Mouse (Mus musculus): ENCODE measurements around the gene Dhx16. TPM values are rescaled to one million over a fixed set of nuclear protein-coding genes. Genes with fewer than 3 reads are reported as not detected.

The Dhx16 gene
- total RNA-seq, 1 experiment from 2014 or later = 67.7 TPM

DNA sequence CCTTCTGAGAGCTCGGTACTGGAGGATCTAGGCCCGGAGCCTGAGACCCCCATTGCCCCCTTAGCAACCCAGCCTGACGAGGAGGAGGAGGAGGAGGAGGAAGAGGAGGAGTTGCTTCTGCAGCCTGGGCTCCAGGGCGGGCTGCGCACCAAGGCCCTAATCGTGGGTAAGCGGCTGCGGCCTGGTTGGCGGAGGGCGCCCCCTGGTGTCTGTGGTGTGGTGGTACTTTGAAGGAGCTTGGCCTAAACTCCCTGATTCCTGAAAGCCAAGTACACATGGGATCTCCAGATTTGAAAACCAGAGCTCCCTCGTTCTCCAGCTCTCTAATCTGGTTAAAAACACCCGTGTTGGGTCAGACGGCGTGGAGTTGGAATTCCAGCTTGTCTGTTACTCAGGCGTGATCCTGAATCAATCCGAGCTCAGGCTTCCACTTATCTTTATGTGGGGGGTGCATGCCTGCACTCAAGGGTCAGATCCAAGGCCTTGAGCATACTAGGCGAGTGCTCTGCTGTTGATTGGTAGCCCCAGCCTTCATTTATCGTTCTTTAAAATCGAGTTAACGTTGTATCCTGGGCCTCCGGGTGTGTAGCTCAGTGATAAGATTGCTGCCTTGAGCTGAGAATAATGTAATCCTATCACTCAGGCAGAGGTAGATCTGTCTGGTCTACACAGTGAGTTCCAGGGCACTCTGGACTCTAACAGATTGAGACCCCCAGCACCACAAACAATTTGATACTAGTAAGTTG, 5.7 kb upstream of the Dhx16 start:
- peak; percentile 63 for ATAC-seq (replicated peaks; ENCODE audit: insufficient number of reproducible peaks, low FRiP score, low TSS enrichment, poor library complexity, severe bottlenecking)

DNA sequence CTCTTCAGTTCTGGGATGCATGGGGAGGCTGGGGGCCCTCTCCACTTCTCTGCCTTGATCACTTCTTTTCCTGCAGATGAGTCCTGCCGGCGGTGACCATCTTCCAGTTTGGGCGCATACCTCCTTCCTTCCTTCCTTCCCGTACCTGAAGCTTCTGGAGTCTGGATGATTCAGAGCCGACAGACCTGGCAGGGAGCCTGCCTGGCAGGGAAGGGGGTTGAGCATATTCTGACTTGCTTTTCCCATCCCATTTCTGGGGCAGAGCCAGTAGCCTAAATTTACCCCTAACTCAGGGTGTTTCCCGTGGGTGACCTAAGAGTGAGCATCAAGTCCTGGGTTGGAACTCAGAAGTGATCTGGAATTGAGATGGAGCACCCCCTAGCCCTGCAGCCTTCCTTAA, 4.9 kb upstream of the Dhx16 start:
- ATAC-seq (replicated peaks; ENCODE audit: insufficient number of reproducible peaks, low FRiP score, low TSS enrichment, poor library complexity, severe bottlenecking) = no peak

DNA sequence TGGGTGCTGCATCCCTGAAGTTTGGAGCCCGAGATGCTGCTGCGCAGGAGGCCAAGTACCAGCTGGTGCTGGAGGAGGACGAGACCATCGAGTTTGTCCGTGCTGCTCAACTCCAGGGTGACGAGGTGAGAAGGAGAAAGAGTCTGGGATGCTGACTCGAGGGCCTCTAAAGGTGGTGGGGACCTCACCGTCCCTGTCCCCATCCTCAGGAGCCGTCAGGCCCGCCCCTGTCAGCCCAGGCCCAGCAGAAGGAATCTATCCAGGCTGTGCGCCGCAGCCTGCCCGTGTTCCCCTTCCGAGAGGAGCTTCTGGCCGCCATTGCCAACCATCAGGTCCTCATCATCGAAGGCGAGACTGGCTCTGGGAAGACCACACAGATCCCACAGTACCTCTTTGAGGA, 3.3 kb downstream of the Dhx16 start:
- no peak for ATAC-seq (replicated peaks; ENCODE audit: insufficient number of reproducible peaks, low FRiP score, low TSS enrichment, poor library complexity, severe bottlenecking)

DNA sequence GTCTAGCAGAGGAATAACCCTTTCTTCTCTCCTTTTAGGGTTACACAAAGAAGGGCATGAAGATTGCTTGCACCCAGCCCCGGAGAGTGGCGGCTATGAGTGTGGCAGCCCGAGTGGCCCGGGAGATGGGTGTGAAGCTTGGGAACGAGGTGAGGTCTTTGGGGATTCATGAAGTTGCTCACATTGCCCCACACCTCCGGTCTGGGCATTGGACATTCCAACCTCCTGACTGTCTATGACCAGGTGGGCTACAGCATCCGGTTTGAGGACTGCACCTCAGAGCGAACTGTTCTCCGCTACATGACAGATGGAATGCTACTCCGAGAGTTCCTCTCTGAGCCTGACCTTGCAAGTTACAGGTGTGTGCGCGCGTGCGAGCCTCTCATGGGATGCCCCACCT, 4.2 kb downstream of the Dhx16 start:
- ATAC-seq (replicated peaks; ENCODE audit: insufficient number of reproducible peaks, low FRiP score, low TSS enrichment, poor library complexity, severe bottlenecking) = no peak

DNA sequence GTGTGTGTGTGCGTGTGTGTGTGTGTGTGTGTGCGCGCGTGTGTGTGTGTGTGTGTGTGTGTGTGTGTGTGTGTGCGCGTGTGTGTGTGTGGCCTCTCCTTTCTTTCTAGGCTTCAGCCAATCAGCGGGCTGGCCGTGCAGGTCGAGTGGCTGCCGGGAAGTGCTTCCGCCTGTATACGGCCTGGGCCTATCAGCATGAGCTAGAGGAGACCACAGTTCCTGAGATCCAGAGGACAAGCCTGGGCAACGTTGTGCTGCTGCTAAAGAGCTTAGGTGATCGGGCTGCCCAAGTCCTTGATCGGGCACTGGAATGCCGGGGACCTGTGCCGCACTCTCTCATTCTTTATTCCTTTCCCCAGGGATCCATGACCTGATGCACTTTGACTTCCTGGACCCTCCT, 8.1 kb downstream of the Dhx16 start:
- ATAC-seq (replicated peaks; ENCODE audit: insufficient number of reproducible peaks, low FRiP score, low TSS enrichment, poor library complexity, severe bottlenecking) = no peak

DNA sequence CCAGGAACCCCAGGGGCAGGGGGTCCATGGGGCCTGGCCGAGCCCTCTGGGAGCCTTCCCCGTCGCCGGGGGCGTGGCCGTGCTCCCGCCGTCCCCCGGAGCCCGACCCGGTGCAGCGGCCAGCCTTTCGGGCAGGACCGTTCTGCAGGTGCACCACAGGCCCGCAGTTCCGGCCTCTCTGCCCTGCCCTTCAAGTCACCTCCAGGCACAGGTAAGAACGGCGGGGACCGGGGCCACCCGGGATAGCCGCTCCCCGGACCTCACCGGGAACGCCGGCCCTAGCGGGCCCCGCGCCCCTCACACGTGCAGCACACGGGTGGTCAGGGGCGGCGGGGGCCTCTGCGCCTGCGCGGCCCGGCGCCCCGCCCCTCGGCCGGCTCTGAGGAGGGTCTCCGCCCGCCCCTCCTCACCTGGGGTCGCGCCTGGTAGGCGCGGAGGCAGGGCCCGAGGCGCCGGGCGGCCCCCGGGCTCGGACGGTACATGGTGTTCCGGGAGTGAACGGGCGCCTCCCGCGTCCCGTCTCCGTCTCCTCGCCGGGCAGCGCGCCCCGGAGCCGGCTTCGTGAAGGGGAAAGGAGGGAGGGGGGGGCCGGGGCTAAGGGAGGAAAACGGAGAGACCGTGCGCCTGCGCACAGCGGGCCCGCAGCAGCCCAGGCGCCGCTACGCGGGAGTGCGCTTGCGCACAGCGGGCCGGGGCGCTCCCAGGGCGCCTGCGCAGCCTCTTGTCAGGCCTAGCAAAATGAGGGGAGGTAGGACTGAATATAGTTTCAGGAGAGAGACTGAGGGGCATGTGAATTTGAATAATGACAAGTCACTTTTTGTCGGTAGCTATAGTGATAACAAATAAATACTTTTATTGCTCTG, 17.4 kb downstream of the Dhx16 start, which contains the start of gene 2310061I04Rik:
Gene 2310061I04Rik (minus strand): TSS at position 651 of the 863 bp plus-strand sequence.
- peak; percentile 34; the same call in 1 of the 2 replicates for ATAC-seq (replicated peaks; ENCODE audit: insufficient number of reproducible peaks, low FRiP score, low TSS enrichment, poor library complexity, severe bottlenecking)

DNA sequence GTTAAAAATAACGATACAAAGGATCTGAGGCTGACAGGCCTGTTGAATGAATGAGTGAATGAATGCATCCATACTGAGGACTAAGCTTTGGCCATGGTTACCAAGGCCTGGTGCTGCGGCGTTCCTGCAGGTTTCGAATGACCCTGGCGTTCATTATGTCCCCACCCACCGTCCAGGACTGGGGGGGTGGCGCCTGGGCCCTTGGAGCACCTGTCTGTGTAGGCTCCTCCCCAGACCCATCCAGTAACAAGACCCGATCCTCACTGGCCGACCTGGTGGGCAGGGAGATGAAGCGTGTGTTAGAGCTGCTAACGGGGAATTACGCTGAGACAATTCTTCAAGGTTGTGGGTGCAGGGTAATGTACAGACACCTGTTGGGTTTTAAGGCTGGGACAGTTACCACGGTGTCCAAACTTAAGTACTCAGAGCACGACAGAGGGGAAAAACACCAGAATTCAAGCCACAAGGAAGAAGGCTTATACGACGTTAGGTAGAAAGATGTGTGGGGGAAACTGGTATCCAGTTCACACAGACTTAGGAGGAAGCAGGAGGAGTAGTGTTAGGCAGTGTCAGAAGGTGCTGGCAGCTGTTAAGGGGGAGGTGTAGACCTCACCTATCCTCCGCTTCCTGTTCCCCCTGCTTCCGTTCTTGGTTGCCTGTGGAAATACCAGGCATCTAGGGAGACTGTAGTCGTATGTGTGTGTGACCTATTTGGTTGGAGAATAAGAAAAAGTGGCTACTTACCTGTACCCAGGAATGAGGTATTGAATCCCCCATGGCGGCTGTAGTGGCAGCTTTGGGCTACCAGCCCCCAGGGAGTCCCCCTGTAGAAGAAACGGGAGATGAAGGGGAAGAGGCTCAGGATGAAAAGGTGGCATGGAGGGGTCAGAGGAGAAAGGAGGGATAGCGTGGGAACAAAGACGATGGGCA, 18.3 kb downstream of the Dhx16 start:
- ATAC-seq (replicated peaks; ENCODE audit: insufficient number of reproducible peaks, low FRiP score, low TSS enrichment, poor library complexity, severe bottlenecking) = no peak

DNA sequence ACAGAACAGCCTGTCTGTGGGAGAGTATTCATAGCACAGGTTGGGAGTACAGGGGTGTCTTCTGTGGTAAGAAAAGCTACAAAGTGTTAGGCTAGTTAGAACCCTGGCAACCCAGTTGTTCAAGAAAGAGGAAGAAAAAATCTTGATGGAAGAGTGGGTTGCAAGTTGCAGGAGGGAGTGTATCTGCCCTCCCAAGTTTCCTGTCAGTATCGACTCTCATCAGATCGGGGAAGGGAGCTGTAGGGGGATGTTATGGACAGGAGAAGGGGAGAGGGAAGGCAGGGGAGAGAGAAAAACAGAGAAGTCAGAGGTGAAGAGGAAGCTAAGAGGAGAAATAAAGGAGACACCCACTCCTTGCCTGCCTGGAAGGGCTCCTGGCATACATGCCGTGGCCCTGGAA, 21.0 kb downstream of the Dhx16 start:
- ATAC-seq (replicated peaks; ENCODE audit: insufficient number of reproducible peaks, low FRiP score, low TSS enrichment, poor library complexity, severe bottlenecking) = no peak

DNA sequence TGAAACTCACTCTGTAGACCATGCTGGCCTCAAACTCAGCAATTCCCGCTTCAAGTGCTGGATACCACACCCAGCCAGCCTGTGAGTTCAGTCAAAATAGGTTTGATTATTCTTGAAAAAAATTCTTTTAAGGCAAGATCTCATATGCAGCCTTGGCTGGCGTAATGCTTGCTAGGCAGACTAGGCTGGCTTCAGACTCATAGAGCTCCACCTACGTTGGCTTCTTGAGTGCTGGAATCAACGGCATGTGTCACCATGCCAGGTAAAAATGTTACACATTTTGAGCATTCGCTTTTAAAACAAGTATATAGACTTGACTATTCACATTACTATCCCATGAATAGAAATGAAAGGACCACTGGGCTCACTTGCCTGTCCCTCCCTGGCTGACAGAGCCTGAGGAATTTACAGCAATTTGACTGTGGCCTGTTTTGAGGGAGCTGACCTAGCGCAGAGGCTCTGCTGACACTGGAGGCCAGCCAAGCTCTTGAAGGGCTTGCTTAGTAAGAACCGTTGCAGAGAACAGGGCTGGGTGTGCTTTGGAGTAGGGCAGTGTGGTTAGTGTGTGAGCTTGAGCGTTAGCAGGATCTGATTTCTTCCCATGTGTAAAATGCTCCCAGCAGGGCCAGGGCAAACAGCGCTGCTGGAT, 23.8 kb downstream of the Dhx16 start:
- ATAC-seq (replicated peaks; ENCODE audit: insufficient number of reproducible peaks, low FRiP score, low TSS enrichment, poor library complexity, severe bottlenecking) = no peak

DNA sequence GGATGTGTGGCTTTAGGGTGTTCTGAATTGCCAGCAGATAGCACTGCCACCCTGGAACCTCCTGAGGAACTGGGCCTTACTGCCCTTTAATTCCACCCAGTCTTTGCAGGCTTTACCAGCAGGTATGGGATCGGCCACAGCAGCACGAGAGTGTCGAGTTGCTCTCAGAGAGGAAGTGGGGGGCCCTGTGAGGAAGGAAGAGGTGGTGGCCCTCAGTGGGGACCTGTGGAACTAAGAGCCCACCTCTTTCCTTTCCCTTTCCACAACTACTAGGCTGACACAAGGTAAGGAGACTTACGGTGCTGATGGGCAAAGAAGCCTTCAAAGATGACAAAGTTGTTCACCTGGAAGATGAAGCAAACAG, 24.4 kb downstream of the Dhx16 start:
- ATAC-seq (replicated peaks; ENCODE audit: insufficient number of reproducible peaks, low FRiP score, low TSS enrichment, poor library complexity, severe bottlenecking) = no peak

DNA sequence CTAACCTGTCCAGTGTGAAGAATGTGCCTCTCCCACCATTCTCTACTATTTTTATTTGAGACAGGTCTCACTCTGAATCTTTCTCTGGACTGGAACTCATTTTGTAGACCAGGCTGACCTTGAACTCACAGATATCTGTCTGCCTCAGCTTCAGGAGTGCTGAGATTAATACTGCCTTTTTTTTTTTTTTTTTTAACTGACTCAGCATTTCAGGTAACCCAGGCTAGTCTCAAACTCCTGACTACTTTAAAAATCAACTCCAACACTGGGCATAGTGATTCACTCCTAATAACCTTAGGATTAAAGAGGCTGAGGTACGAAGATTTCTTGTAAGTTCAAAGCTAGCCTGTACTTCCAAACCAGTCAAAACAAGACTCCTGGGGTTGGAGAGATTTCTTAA, 26.0 kb downstream of the Dhx16 start:
- ATAC-seq (replicated peaks; ENCODE audit: insufficient number of reproducible peaks, low FRiP score, low TSS enrichment, poor library complexity, severe bottlenecking) = no peak

DNA sequence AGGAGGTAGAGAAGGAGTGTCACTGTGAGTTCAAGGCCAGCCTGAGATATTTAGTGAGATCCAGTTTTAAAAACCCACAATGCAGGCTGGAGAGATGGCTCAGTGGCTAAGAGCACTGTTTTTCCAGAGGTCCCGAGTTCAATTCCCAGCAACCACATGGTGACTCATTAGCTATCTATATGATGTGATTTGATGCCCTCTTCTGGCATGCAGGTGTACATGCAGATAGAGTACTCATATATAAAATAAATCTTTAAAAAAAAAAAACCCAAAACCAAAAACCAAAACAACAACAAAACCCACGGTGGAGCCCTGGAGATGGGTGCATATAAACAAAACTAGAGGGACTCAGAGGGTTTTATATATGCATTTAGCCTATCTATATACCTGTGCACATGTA, 28.0 kb downstream of the Dhx16 start:
- no peak for ATAC-seq (replicated peaks; ENCODE audit: insufficient number of reproducible peaks, low FRiP score, low TSS enrichment, poor library complexity, severe bottlenecking)

DNA sequence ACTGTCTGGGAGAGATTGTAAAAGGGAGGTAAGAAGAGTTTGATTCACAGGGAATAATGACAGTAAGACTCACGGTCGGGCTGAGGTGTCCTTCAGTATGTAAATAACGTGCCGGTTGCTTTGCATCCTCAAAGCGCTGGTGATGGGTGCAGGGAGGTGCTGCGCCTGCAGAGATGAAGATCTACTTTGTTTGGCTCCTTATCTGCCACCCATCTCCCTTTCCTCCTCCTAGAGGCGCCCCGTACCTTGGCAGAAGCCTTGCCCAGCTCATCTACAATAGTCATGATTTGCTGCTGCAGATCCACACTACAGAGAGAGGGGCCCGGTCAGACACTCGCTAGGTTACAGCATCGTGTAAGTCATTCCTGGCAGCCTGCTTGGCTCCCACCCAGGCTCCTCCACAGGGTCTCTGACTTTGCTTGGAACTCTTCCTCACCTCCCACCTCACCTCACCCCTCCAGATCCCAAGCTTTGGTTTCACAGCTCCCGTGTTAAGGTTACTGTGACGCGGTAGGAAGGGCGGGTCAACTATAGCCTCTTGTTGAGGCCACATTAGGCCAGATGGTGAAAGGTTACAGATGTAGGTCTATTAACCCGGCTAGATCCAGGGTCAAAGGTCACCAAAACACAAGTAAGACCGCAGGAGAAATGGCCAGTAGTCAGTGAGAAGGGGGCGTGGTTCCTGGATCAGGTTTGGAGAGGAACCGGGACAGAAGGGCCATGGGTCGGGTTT, 29.7 kb downstream of the Dhx16 start:
- ATAC-seq (replicated peaks; ENCODE audit: insufficient number of reproducible peaks, low FRiP score, low TSS enrichment, poor library complexity, severe bottlenecking) = peak; percentile 40; the same call in 1 of the 2 replicates

DNA sequence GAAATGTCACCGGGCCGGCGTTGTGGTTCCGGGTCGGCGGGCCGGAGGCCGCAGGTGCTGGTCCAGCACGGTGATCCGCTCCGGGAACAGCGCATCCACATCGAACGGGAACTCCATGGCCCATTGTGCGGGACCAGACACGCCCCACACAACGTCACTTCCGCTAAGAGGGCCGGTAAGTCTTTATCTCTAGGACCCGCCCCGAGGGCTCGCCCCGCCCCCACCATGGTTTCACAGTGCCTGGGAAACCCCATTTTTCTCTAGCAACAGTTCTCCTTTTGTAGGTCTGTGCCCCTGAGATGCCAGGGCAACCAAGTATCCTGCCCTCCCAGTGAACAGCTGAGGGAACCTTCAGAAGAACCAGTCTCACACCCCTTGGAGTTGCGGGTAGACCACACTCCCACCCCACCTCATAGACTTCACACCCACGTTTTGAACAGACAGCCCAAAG, 30.3 kb downstream of the Dhx16 start, which contains the start of gene Atat1:
Gene Atat1 (minus strand): TSS at position 157 of the 451 bp plus-strand sequence.
- ATAC-seq (replicated peaks; ENCODE audit: insufficient number of reproducible peaks, low FRiP score, low TSS enrichment, poor library complexity, severe bottlenecking) = peak; percentile 83

DNA sequence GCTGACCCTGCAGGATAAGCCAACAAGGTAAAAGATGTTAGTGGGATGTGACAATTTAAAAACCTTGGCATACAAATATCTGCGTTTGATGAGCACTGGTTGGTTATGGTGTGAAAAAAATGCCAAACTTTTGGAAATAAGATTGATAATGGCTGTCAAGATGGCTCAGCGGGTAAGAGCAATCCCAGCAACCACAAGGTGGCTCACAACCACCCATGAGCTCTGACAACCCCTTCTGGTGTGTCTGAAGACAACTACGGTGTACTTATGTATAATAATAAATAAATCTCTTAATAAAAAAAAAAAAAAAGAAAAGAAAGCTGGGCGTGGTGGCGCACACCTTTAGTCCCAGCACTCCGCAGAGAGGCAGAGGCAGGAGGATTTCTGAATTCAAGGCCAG, 35.4 kb downstream of the Dhx16 start:
- ATAC-seq (replicated peaks; ENCODE audit: insufficient number of reproducible peaks, low FRiP score, low TSS enrichment, poor library complexity, severe bottlenecking) = no peak

DNA sequence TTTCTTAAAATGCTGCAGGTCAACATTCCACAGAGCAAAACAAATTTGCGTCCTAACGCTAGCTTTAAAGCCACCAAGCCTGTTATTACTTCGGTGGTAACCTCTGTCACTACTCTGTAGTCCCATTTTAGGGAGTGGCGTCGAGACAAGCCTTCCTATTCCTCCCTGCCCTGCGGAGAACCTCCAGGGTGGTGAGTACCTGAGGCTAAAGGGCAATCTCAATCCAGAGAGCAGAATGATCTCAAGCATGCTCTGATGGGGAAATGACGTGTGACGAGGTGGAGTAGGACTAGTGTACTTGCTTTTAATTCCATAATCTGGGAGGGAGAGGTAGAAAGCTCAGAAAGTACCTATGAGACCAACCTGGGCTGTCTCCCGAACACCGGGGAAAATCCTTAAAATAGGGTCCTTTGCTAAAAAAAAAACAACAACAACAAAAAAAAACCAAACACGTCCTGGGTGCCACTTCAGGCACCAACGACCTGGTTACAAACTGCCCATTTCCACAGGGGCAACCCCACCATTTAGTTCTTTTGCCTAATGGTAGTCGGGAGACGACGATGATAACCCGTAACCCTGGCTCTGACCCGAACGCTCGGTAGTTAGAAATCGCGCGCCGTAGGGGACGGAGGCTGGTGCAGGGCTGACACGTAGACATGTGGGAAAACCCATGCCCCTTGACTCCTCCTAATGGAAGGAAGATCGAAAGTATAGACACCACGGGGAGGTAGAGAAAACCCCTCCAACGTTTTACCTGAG, 36.1 kb downstream of the Dhx16 start:
- no peak; the same call in 1 of the 2 replicates for ATAC-seq (replicated peaks; ENCODE audit: insufficient number of reproducible peaks, low FRiP score, low TSS enrichment, poor library complexity, severe bottlenecking)
